Mouse (Mus musculus): ENCODE data around the gene D630045J12Rik. TPM values are rescaled to one million over a fixed set of nuclear protein-coding genes. Genes with fewer than 3 reads are reported as not detected.

The D630045J12Rik gene
- polyA plus RNA-seq, 1 experiment, result 0.35 TPM

DNA sequence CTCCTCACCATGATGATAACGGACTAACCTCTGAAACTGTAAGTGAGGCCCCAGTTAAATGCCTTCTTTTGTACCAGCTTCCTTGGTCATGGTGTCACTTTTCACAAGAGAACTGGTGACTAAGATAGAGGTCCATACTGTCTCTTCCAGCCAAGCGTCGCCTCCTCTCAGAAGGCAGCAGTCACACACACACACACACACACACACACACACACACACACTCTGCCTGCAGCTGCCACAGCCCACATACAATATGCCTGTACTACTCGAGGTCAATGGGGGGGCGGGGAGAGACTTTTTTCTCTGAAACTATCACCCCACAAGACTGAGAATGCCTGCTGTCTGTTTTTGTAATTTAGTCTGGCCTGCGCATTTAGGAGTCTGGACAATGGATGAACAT is 89.1 kb downstream of the D630045J12Rik start:
- 89% methylated on average over 6 of the region's 6 CpGs for WGBS
- no peaks in the 10 kb centered on the region for H3K4me1 ChIP-seq (ENCODE audit: control insufficient read depth, insufficient read depth, insufficient read length, low read length)
- TF ChIP-seq CTCF (IDR thresholded peaks at IDR 0.05; ENCODE audit: extremely low read depth, insufficient read length, insufficient replicate concordance, low read depth, low read length), result no peak
- TF ChIP-seq POLR2A (IDR thresholded peaks at IDR 0.05; ENCODE audit: low read depth, low read length), result no peak
- no peak overlapping the region for H3K4me3 ChIP-seq (ENCODE audit: low read depth, low read length)
- no peaks in the 10 kb centered on the region for H3K27me3 ChIP-seq (ENCODE audit: control insufficient read depth, insufficient read depth, low read length)
- no peak overlapping the region for H3K27ac ChIP-seq (ENCODE audit: insufficient read depth, low read depth, low read length)
- no peaks in the 10 kb centered on the region for H3K36me3 ChIP-seq (ENCODE audit: control insufficient read depth, insufficient read depth, low read length)

- Histone ChIP-seq H3K36me3 (ENCODE audit: control insufficient read depth, insufficient read depth, low read length) (no peaks in the 10 kb centered on the region), H3K27me3 (ENCODE audit: control insufficient read depth, insufficient read depth, low read length) (no peaks in the 10 kb centered on the region), H3K4me1 (ENCODE audit: control insufficient read depth, insufficient read depth, insufficient read length, low read length) (no peaks in the 10 kb centered on the region), H3K4me3 (ENCODE audit: low read depth, low read length) (no peak overlapping the region), H3K27ac (ENCODE audit: insufficient read depth, low read depth, low read length) (no peak overlapping the region)
- WGBS, result 49% methylated on average over 14 of the region's 14 CpGs
- TF ChIP-seq POLR2A (IDR thresholded peaks at IDR 0.05; ENCODE audit: low read depth, low read length) (no peak), CTCF (IDR thresholded peaks at IDR 0.05; ENCODE audit: extremely low read depth, insufficient read length, insufficient replicate concordance, low read depth, low read length) (no peak)
These were observed 90.8 kb downstream of the D630045J12Rik start for GRCm38 (mm10) chr6:38162825-38163504.

DNA sequence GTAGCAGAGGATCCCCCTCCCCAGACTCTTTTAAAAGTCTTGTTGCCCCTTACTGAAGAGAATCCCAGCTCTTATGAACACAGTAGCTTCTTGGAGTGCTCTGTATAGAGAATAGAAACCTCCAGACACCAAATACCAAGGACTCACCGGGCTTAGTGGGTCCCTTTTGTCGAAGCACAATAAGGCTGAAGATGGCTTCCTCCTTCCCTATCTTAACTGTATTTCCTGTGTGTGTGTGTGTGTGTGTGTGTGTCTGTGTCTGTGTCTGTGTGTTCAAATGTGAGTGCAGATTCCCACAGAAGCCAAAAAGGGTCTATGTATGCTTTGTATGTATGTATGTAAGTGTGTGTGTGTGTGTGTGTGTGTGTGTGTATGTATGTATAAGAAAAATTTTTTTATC is 93.3 kb downstream of the D630045J12Rik start:
- no peaks in the 10 kb centered on the region for H3K36me3 ChIP-seq (ENCODE audit: control insufficient read depth, insufficient read depth, low read length)
- H3K27ac ChIP-seq (ENCODE audit: insufficient read depth, low read depth, low read length), result no peak overlapping the region
- no peaks in the 10 kb centered on the region for H3K27me3 ChIP-seq (ENCODE audit: control insufficient read depth, insufficient read depth, low read length)
- 80% methylated on average over 2 of the region's 2 CpGs for WGBS
- H3K4me3 ChIP-seq (ENCODE audit: low read depth, low read length), result no peak overlapping the region
- TF ChIP-seq POLR2A (IDR thresholded peaks at IDR 0.05; ENCODE audit: low read depth, low read length), result no peak
- no peak for TF ChIP-seq CTCF (IDR thresholded peaks at IDR 0.05; ENCODE audit: extremely low read depth, insufficient read length, insufficient replicate concordance, low read depth, low read length)
- no peaks in the 10 kb centered on the region for H3K4me1 ChIP-seq (ENCODE audit: control insufficient read depth, insufficient read depth, insufficient read length, low read length)

DNA sequence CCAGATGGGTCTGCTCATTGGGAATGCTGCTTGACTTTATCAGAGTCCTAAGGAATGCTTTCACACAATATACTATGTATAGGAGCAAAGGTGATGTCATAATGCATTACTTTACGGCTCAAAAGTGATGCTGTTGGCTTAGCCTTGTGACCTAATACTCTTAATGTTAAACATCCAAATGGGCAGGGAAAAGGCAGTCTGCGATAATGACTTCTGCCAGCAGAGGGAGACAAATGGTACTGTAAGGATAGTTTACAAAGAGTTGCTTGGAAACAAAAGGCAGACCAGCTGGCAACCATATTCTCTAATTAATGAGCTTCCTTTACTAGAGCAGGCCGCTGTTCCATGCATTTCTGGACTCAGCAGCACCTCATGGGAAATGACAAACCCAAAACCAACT is 93.7 kb downstream of the D630045J12Rik start:
- Histone ChIP-seq H3K27ac (ENCODE audit: insufficient read depth, low read depth, low read length) (no peak overlapping the region), H3K36me3 (ENCODE audit: control insufficient read depth, insufficient read depth, low read length) (no peaks in the 10 kb centered on the region), H3K4me1 (ENCODE audit: control insufficient read depth, insufficient read depth, insufficient read length, low read length) (no peaks in the 10 kb centered on the region), H3K4me3 (ENCODE audit: low read depth, low read length) (no peak overlapping the region), H3K27me3 (ENCODE audit: control insufficient read depth, insufficient read depth, low read length) (no peaks in the 10 kb centered on the region)
- WGBS, result 8% methylated on average over 3 of the region's 3 CpGs
- TF ChIP-seq CTCF (IDR thresholded peaks at IDR 0.05; ENCODE audit: extremely low read depth, insufficient read length, insufficient replicate concordance, low read depth, low read length), result peak; percentile 29; the same call in 1 of the 2 replicates
- TF ChIP-seq POLR2A (IDR thresholded peaks at IDR 0.05; ENCODE audit: low read depth, low read length), result no peak

- no peak overlapping the region for H3K27ac ChIP-seq (ENCODE audit: insufficient read depth, low read depth, low read length)
- H3K27me3 ChIP-seq (ENCODE audit: control insufficient read depth, insufficient read depth, low read length), result no peaks in the 10 kb centered on the region
- WGBS, result 89% methylated on average over 4 of the region's 4 CpGs
- H3K4me3 ChIP-seq (ENCODE audit: low read depth, low read length), result no peak overlapping the region
- H3K4me1 ChIP-seq (ENCODE audit: control insufficient read depth, insufficient read depth, insufficient read length, low read length), result no peaks in the 10 kb centered on the region
- H3K36me3 ChIP-seq (ENCODE audit: control insufficient read depth, insufficient read depth, low read length), result no peaks in the 10 kb centered on the region
- no peak for TF ChIP-seq POLR2A (IDR thresholded peaks at IDR 0.05; ENCODE audit: low read depth, low read length)
- no peak for TF ChIP-seq CTCF (IDR thresholded peaks at IDR 0.05; ENCODE audit: extremely low read depth, insufficient read length, insufficient replicate concordance, low read depth, low read length)
These were observed 94.2 kb downstream of the D630045J12Rik start for GRCm38 (mm10) chr6:38159576-38159975.

- no peak overlapping the region for H3K4me3 ChIP-seq (ENCODE audit: low read depth, low read length)
- no peaks in the 10 kb centered on the region for H3K36me3 ChIP-seq (ENCODE audit: control insufficient read depth, insufficient read depth, low read length)
- TF ChIP-seq POLR2A (IDR thresholded peaks at IDR 0.05; ENCODE audit: low read depth, low read length), result no peak
- no peak for TF ChIP-seq CTCF (IDR thresholded peaks at IDR 0.05; ENCODE audit: extremely low read depth, insufficient read length, insufficient replicate concordance, low read depth, low read length)
- no peaks in the 10 kb centered on the region for H3K27me3 ChIP-seq (ENCODE audit: control insufficient read depth, insufficient read depth, low read length)
- WGBS, result 93% methylated on average over 16 of the region's 16 CpGs
- H3K4me1 ChIP-seq (ENCODE audit: control insufficient read depth, insufficient read depth, insufficient read length, low read length), result no peaks in the 10 kb centered on the region
- no peak overlapping the region for H3K27ac ChIP-seq (ENCODE audit: insufficient read depth, low read depth, low read length)
These were observed 95.9 kb downstream of the D630045J12Rik start for GRCm38 (mm10) chr6:38157925-38158324.

DNA sequence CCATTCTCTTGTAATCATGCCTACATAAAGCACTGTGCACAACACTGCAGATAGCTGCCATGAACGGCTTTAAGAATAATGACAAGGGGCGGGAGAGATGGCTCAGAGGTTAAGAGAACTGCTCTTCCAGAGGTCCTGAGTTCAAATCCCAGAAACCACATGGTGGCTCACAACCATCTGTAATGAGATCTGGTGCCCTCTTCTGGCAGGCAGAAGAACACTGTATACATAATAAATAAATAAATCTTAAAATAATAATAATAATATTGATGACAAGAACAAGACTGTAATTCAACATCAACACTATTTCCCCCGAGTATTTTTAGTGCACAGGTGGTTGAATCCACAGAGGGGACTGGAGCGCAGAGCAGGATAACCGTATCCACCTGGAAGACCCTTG is 97.6 kb downstream of the D630045J12Rik start:
- no peaks in the 10 kb centered on the region for H3K27me3 ChIP-seq (ENCODE audit: control insufficient read depth, insufficient read depth, low read length)
- no peak overlapping the region for H3K27ac ChIP-seq (ENCODE audit: insufficient read depth, low read depth, low read length)
- H3K36me3 ChIP-seq (ENCODE audit: control insufficient read depth, insufficient read depth, low read length), result no peaks in the 10 kb centered on the region
- 85% methylated on average over 5 of the region's 5 CpGs for WGBS
- no peak for TF ChIP-seq POLR2A (IDR thresholded peaks at IDR 0.05; ENCODE audit: low read depth, low read length)
- TF ChIP-seq CTCF (IDR thresholded peaks at IDR 0.05; ENCODE audit: extremely low read depth, insufficient read length, insufficient replicate concordance, low read depth, low read length), result no peak
- H3K4me1 ChIP-seq (ENCODE audit: control insufficient read depth, insufficient read depth, insufficient read length, low read length), result no peaks in the 10 kb centered on the region
- H3K4me3 ChIP-seq (ENCODE audit: low read depth, low read length), result no peak overlapping the region

Measured in small intestine, adult 2 months (tissue).